Mouse (Mus musculus) liver, embryonic 11.5 days (tissue): ENCODE results near the gene Cdr2l. TPM values are rescaled to one million over a fixed set of nuclear protein-coding genes. Genes with fewer than 3 reads are reported as not detected.

Experiments
- ATAC-seq: fragments of 200-750 bp; cut with Nextera tagmentation; replicated peaks from 2 replicates; pipeline ENCODE4 v1.8.0; 2017; ENCODE audit warnings: moderate number of reproducible peaks, mild to moderate bottlenecking, moderate TSS enrichment, moderate library complexity; ENCODE audit not compliant: low FRiP score
- DNase-seq: peaks from one replicate; pipeline ENCODE4 v3.0.0-alpha.2; 2017; ENCODE audit warnings: low spot score
- H3K27ac ChIP-seq: fragments of 300-500 bp; sonication (generic); 2 replicates; pipeline ENCODE4 v1.5.1; 2014; ENCODE audit warnings: mild to moderate bottlenecking, low read depth, low read length, control low read depth
- H3K27me3 ChIP-seq: fragments of 300-500 bp; sonication (generic); replicated peaks from 2 replicates; pipeline ENCODE4 v1.6.1; 2014; ENCODE audit warnings: low read length, mixed read lengths; ENCODE audit not compliant: control insufficient read depth, insufficient read depth
- H3K36me3 ChIP-seq: fragments of 300-500 bp; sonication (generic); 2 replicates; pipeline ENCODE4 v1.6.1; 2014; ENCODE audit warnings: mild to moderate bottlenecking, low read length, moderate library complexity, mixed read lengths; ENCODE audit not compliant: control insufficient read depth, insufficient read depth
- H3K4me1 ChIP-seq: fragments of 300-500 bp; sonication (generic); replicated peaks from 2 replicates; pipeline ENCODE4 v1.6.1; 2014; ENCODE audit warnings: low read length, mixed read lengths; ENCODE audit not compliant: control insufficient read depth, insufficient read depth
- H3K4me2 ChIP-seq: fragments of 300-500 bp; sonication (generic); 2 replicates; pipeline ENCODE4 v1.6.1; 2014; ENCODE audit warnings: mild to moderate bottlenecking, control low read depth, moderate library complexity
- H3K4me3 ChIP-seq: fragments of 300-500 bp; sonication (generic); 2 replicates; pipeline ENCODE4 v1.5.1; 2014; ENCODE audit warnings: low read depth, low read length, control low read depth
- H3K9ac ChIP-seq: fragments of 300-500 bp; sonication (generic); 2 replicates; pipeline ENCODE4 v1.6.1; 2014; ENCODE audit warnings: low read depth, low read length, control low read depth
- H3K9me3 ChIP-seq: fragments of 300-500 bp; sonication (generic); 2 replicates; pipeline ENCODE4 v1.6.1; 2016; ENCODE audit warnings: low read length, inconsistent platforms, mixed read lengths; ENCODE audit not compliant: control insufficient read depth
- WGBS: fragments of 180-500 bp; shearing (Covaris S2); extraction: QIAGEN DNeasy Blood & Tissue Kit; methylation state at CpG from one replicate; pipeline ENCODE4 v1.1.7; 2014; 5-methylcytosine and 5-hydroxymethylcytosine counted together
- polyA plus RNA-seq: library from polyadenylated mRNA; unstranded; fragments of >200 nt; fragmentation: Nextera tagmentation; extraction: Ambion mirVana; gene quantifications from 2 replicates; pipeline ENCODE4 v1.2.1, GENCODE M21; 2014

Cdr2l gene
- polyA plus RNA-seq, 1 experiment from 2014 or later, result 6.9 TPM

GRCm38 (mm10) chr11:115366039-115366705 lies 15.5 kb upstream of the Cdr2l start:
- Histone ChIP-seq H3K27ac (no peak overlapping the region), H3K4me2 (no peak overlapping the region), H3K4me1 (peaks cover 10% of the 10 kb centered on the region; the same call in 1 of the 2 replicates), H3K9ac (no peak overlapping the region), H3K4me3 (no peak overlapping the region), H3K36me3 (no peaks in the 10 kb centered on the region), H3K27me3 (peaks cover 34% of the 10 kb centered on the region), H3K9me3 (no peaks in the 10 kb centered on the region)
- ATAC-seq, result no peak
- no peak for DNase-seq
- 31% methylated on average over 7 of the region's 7 CpGs for WGBS

GRCm38 (mm10) chr11:115366706-115367394 lies 14.9 kb upstream of the Cdr2l start:
- Histone ChIP-seq H3K4me3 (peak overlapping the region; percentile 49), H3K36me3 (no peaks in the 10 kb centered on the region), H3K4me1 (peaks cover 10% of the 10 kb centered on the region; the same call in 1 of the 2 replicates), H3K27me3 (peaks cover 41% of the 10 kb centered on the region), H3K9me3 (no peaks in the 10 kb centered on the region), H3K9ac (peak overlapping the region; percentile 16; the same call in 1 of the 2 replicates), H3K27ac (no peak overlapping the region), H3K4me2 (peak overlapping the region; percentile 89)
- 6% methylated on average over 28 of the region's 28 CpGs for WGBS
- DNase-seq (no peak), ATAC-seq (0 out of 2 replicates have a peak, but pooled peaks have one; percentile 10)

- peak; percentile 62; the same call in 1 of the 2 replicates for ATAC-seq
- peak within 1 kb of the TSS; percentile 16; the same call in 1 of the 2 replicates for H3K9ac ChIP-seq
- peaks cover 42% of the 10 kb centered on the region for H3K27me3 ChIP-seq
- H3K9me3 ChIP-seq, result no peaks in the 10 kb centered on the region
- DNase-seq, result peak; percentile 68
- no peaks in the 10 kb centered on the region for H3K36me3 ChIP-seq
- H3K4me2 ChIP-seq, result peak within 1 kb of the TSS; percentile 89
- WGBS, result 2% methylated on average over 38 of the region's 39 CpGs
- peak within 1 kb of the TSS; percentile 49 for H3K4me3 ChIP-seq
- peaks cover 10% of the 10 kb centered on the region; the same call in 1 of the 2 replicates for H3K4me1 ChIP-seq
- H3K27ac ChIP-seq, result no peak within 1 kb of the TSS
These were observed 14.2 kb upstream of the Cdr2l start, which contains the start of gene Hid1 for GRCm38 (mm10) chr11:115367395-115367944. Gene Hid1, minus strand, starts transcription at chr11:115367756.

GRCm38 (mm10) chr11:115370368-115370767 lies 11.3 kb upstream of the Cdr2l start:
- no peaks in the 10 kb centered on the region for H3K9me3 ChIP-seq
- no peak overlapping the region for H3K27ac ChIP-seq
- WGBS, result 48% methylated on average over 7 of the region's 7 CpGs
- peaks cover 14% of the 10 kb centered on the region for H3K4me1 ChIP-seq
- no peaks in the 10 kb centered on the region for H3K36me3 ChIP-seq
- ATAC-seq (no peak), DNase-seq (no peak)
- H3K27me3 ChIP-seq, result peaks cover 68% of the 10 kb centered on the region
- no peak overlapping the region for H3K9ac ChIP-seq
- H3K4me2 ChIP-seq, result no peak overlapping the region
- H3K4me3 ChIP-seq, result no peak overlapping the region

- H3K4me1 ChIP-seq, result peaks cover 14% of the 10 kb centered on the region
- 56% methylated on average over 8 of the region's 8 CpGs for WGBS
- no peak overlapping the region for H3K4me2 ChIP-seq
- no peak overlapping the region for H3K27ac ChIP-seq
- peaks cover 71% of the 10 kb centered on the region for H3K27me3 ChIP-seq
- ATAC-seq (no peak), DNase-seq (no peak)
- no peak overlapping the region for H3K9ac ChIP-seq
- H3K4me3 ChIP-seq, result no peak overlapping the region
- no peaks in the 10 kb centered on the region for H3K36me3 ChIP-seq
- no peaks in the 10 kb centered on the region for H3K9me3 ChIP-seq
These were observed 10.4 kb upstream of the Cdr2l start for GRCm38 (mm10) chr11:115371354-115371753.

GRCm38 (mm10) chr11:115372015-115372414 lies 9.7 kb upstream of the Cdr2l start:
- H3K4me1 ChIP-seq, result peaks cover 11% of the 10 kb centered on the region
- no peak overlapping the region for H3K27ac ChIP-seq
- 54% methylated on average over 1 of the region's 1 CpGs for WGBS
- no peak overlapping the region for H3K4me2 ChIP-seq
- peaks cover 64% of the 10 kb centered on the region for H3K27me3 ChIP-seq
- DNase-seq (no peak), ATAC-seq (no peak)
- H3K4me3 ChIP-seq, result no peak overlapping the region
- H3K36me3 ChIP-seq, result no peaks in the 10 kb centered on the region
- no peak overlapping the region for H3K9ac ChIP-seq
- no peaks in the 10 kb centered on the region for H3K9me3 ChIP-seq

GRCm38 (mm10) chr11:115372737-115373136 lies 9.0 kb upstream of the Cdr2l start:
- peaks cover 57% of the 10 kb centered on the region for H3K27me3 ChIP-seq
- H3K4me3 ChIP-seq, result no peak overlapping the region
- no peak for ATAC-seq
- no peak overlapping the region for H3K9ac ChIP-seq
- no peaks in the 10 kb centered on the region for H3K9me3 ChIP-seq
- WGBS, result 28% methylated on average over 2 of the region's 2 CpGs
- no peak overlapping the region for H3K4me2 ChIP-seq
- DNase-seq, result no peak
- H3K27ac ChIP-seq, result no peak overlapping the region
- peaks cover 4% of the 10 kb centered on the region; the same call in 1 of the 2 replicates for H3K4me1 ChIP-seq
- H3K36me3 ChIP-seq, result no peaks in the 10 kb centered on the region

- peak overlapping the region; percentile 32 for H3K4me3 ChIP-seq
- H3K36me3 ChIP-seq, result no peaks in the 10 kb centered on the region
- peak overlapping the region; percentile 6; the same call in 1 of the 2 replicates for H3K9ac ChIP-seq
- 3% methylated on average over 30 of the region's 30 CpGs for WGBS
- no peak overlapping the region for H3K27ac ChIP-seq
- DNase-seq, result no peak
- H3K9me3 ChIP-seq, result no peaks in the 10 kb centered on the region
- H3K27me3 ChIP-seq, result peaks cover 47% of the 10 kb centered on the region
- peak overlapping the region; percentile 49 for H3K4me2 ChIP-seq
- peaks cover 4% of the 10 kb centered on the region; the same call in 1 of the 2 replicates for H3K4me1 ChIP-seq
- no peak for ATAC-seq
These were observed 7.7 kb upstream of the Cdr2l start for GRCm38 (mm10) chr11:115373805-115374694.
